Mouse (Mus musculus): Measurements from ENCODE around the gene Pik3c2g.

DNA sequence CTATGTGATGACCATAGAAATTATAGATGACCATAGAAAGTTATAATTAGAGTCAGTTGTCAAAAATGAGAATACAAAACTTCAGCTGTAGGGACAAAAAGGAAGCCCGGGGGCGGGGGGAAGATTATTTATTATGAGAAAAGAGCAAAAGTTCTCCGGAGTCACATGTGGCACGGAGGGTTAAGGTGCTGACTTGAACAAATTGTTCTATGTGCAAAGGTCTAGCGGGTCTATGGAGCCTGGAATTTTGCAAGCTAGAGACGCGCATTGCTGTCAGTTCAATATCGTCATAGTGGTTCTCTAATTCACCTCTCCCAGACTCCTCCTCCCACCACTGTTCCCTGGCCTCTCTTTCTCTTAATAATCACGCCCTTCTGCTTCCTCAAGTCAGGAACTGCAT, 2.8 kb downstream of the Pik3c2g start:
- TF ChIP-seq POLR2A (IDR thresholded peaks at IDR 0.05; ENCODE audit: borderline replicate concordance, extremely low read depth, low read depth, low read length) (no peak), CTCF (IDR thresholded peaks at IDR 0.05; ENCODE audit: insufficient read depth, low read length) (no peak)

All from lung, adult 2 months (tissue).